Mouse (Mus musculus) liver, embryonic 14.5 days (tissue): ENCODE measurements around the gene Gstk1.

ENCODE experiments used
- CTCF ChIP-seq: IDR thresholded peaks from 2 replicates; pipeline ENCODE4 v1.5.1; 2016; ENCODE audit warnings: antibody characterized with exemption, low read depth, control low read depth
- EP300 ChIP-seq: IDR thresholded peaks from 2 replicates; pipeline ENCODE4 v1.6.1; 2016; ENCODE audit warnings: antibody characterized with exemption, low read depth

- TF ChIP-seq EP300, result no peak
- no peak for TF ChIP-seq CTCF
Observed at GRCm38 (mm10) chr6:42282865-42283528, 37.3 kb downstream of the Gstk1 start.
